Comparison of ENCODE assay signal across 12 mouse cellular contexts in the genomic region with DNA sequence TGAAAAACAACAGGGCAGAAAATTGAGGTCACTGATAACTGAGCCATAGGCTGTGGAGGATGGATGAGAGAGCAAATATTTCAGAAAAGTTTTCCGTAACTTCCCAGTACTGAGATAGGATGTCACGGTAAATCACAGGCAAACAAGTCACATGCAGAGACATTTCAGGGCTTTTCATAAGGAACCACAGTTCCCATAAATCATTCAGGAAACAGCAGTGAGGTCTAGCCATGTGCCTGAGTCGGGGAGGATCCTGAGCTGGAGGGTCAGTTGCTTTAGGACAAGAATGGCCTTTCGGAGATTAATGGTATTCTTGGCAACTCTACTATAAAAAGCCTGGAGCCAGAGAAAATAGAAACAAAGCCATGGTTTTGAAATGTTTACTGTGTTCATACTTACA.
"Had no signal": no experiment of that assay in that cellular context is flagged by ENCODE, and none has a peak within 500 bp of the region (broad histone marks: within the 10 kb centered on the region; RNA-seq: fewer than 3 reads in every experiment).

No protein-coding gene starts in this region.

- H3K27me3 ChIP-seq: midbrain, embryonic 13.5 days; midbrain, embryonic 15.5 days; neural tube, embryonic 12.5 days had no signal

- DNase-seq: lung, adult 18-20 months; lung, embryonic 14.5 days; lung, postnatal 10 days; lung, postnatal 4 days; right cerebral cortex, postnatal 14 days; thymus, adult 18-20 months; thymus, postnatal 14 days; thymus, postnatal 36 days had no signal

- H3K27ac ChIP-seq: midbrain, embryonic 13.5 days; midbrain, embryonic 15.5 days; neural tube, embryonic 12.5 days had no signal

- H3K4me3 ChIP-seq: midbrain, embryonic 13.5 days; midbrain, embryonic 15.5 days; neural tube, embryonic 12.5 days had no signal

- H3K9me3 ChIP-seq: midbrain, embryonic 13.5 days; midbrain, embryonic 15.5 days; neural tube, embryonic 12.5 days had no signal

- ATAC-seq: midbrain, embryonic 13.5 days; midbrain, embryonic 15.5 days had no signal

- H3K36me3 ChIP-seq: midbrain, embryonic 13.5 days; midbrain, embryonic 15.5 days; neural tube, embryonic 12.5 days had no signal

- H3K4me2 ChIP-seq: lung, embryonic 14.5 days; midbrain, embryonic 11.5 days; midbrain, embryonic 13.5 days; midbrain, embryonic 15.5 days; neural tube, embryonic 12.5 days had no signal

- H3K4me1 ChIP-seq: midbrain, embryonic 13.5 days; midbrain, embryonic 15.5 days; neural tube, embryonic 12.5 days had no signal

- H3K9ac ChIP-seq: lung, embryonic 14.5 days; midbrain, embryonic 13.5 days; midbrain, embryonic 15.5 days; neural tube, embryonic 12.5 days had no signal
